Mouse (Mus musculus): ENCODE data around the gene Scn2b. TPM values are rescaled to one million over a fixed set of nuclear protein-coding genes. Genes with fewer than 3 reads are reported as not detected.

The Scn2b gene
- 2.9 and 3.2 TPM in 2 replicates for polyA plus RNA-seq (2014; fragmentation: Nextera tagmentation; extraction: Ambion mirVana)

DNA sequence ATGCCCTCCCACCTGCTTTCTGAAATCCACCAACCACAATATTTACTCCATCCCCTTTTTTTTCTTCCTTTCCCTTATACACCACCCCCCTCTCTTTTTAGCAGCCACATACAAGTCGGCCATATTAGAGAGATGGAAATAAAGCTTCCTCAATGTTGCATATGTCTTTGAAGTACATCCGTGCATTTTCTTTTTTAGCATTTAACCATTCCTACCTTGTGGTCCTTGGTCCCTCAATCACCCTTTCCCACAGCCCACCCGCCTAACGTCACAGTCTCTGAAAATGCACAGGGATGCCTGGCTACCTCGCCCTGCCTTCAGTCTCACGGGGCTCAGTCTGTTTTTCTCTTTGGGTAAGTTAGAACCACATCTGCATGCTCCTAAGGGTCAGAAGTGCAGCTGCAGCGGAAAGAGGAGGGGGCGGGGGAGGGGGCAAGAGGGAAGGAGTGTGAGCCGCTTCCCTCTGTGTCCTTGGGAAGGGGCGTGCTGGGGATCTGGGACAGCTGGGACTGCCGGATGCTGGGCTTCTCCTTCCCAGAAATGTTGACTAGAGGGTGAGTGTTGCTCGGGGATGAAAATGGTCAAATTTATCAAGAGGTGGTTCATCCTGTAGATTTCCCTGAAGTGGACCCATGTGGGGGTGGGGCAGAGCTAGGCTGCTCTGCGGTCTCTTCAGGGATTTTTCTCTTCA, at the start of gene Scn2b:
Gene Scn2b, plus strand, starts transcription at position 42 of the 691 bp plus-strand sequence.
- ATAC-seq (replicated peaks; ENCODE audit: low FRiP score) = 0 out of 2 replicates have a peak, but pooled peaks have one; percentile 27
- Histone ChIP-seq H3K4me2 (ENCODE audit: low read depth, low read length, severe bottlenecking) (peak within 1 kb of the TSS; percentile 59), H3K9me3 (ENCODE audit: control insufficient read depth, low read length) (no peaks in the 10 kb centered on the region), H3K36me3 (ENCODE audit: control insufficient read depth, insufficient read depth, low read length) (no peaks in the 10 kb centered on the region), H3K9ac (ENCODE audit: low read length) (peak within 1 kb of the TSS; percentile 77), H3K4me3 (ENCODE audit: low read depth, low read length) (peak within 1 kb of the TSS; percentile 55), H3K4me1 (replicated peaks; ENCODE audit: control insufficient read depth, insufficient read depth, low read length) (peaks cover 5% of the 10 kb centered on the region), H3K27me3 (ENCODE audit: control insufficient read depth, insufficient read depth, low read length) (peaks cover 3% of the 10 kb centered on the region; the same call in 1 of the 2 replicates), H3K27ac (ENCODE audit: low read depth, low read length) (no peak within 1 kb of the TSS)
- 2% methylated on average over 13 of the region's 13 CpGs for WGBS
- no peak for DNase-seq (ENCODE audit: low spot score)

GRCm38 (mm10) chr9:45071800-45072199, 45.8 kb upstream of the Scn2b start:
- no peak for DNase-seq (ENCODE audit: low spot score)

GRCm38 (mm10) chr9:45077859-45078258, 39.7 kb upstream of the Scn2b start:
- 70% methylated on average over 3 of the region's 3 CpGs for WGBS
- no peak overlapping the region for H3K4me2 ChIP-seq (ENCODE audit: low read depth, low read length, severe bottlenecking)
- ATAC-seq (replicated peaks; ENCODE audit: low FRiP score) (no peak), DNase-seq (ENCODE audit: low spot score) (no peak)
- H3K4me1 ChIP-seq (replicated peaks; ENCODE audit: control insufficient read depth, insufficient read depth, low read length) = no peaks in the 10 kb centered on the region
- no peaks in the 10 kb centered on the region for H3K27me3 ChIP-seq (ENCODE audit: control insufficient read depth, insufficient read depth, low read length)
- no peaks in the 10 kb centered on the region for H3K9me3 ChIP-seq (ENCODE audit: control insufficient read depth, low read length)
- no peaks in the 10 kb centered on the region for H3K36me3 ChIP-seq (ENCODE audit: control insufficient read depth, insufficient read depth, low read length)
- H3K4me3 ChIP-seq (ENCODE audit: low read depth, low read length) = no peak overlapping the region
- no peak overlapping the region for H3K9ac ChIP-seq (ENCODE audit: low read length)
- H3K27ac ChIP-seq (ENCODE audit: low read depth, low read length) = no peak overlapping the region

More at GRCm38 (mm10) chr9:45071800-45072199, 45.8 kb upstream of the Scn2b start:
- Histone ChIP-seq H3K27ac (ENCODE audit: low read depth, low read length) (no peak overlapping the region), H3K9ac (ENCODE audit: low read length) (no peak overlapping the region), H3K4me3 (ENCODE audit: low read depth, low read length) (no peak overlapping the region), H3K4me1 (replicated peaks; ENCODE audit: control insufficient read depth, insufficient read depth, low read length) (no peaks in the 10 kb centered on the region), H3K4me2 (ENCODE audit: low read depth, low read length, severe bottlenecking) (no peak overlapping the region), H3K9me3 (ENCODE audit: control insufficient read depth, low read length) (no peaks in the 10 kb centered on the region), H3K36me3 (ENCODE audit: control insufficient read depth, insufficient read depth, low read length) (no peaks in the 10 kb centered on the region), H3K27me3 (ENCODE audit: control insufficient read depth, insufficient read depth, low read length) (no peaks in the 10 kb centered on the region)
- no peak for ATAC-seq (replicated peaks; ENCODE audit: low FRiP score)
- 60% methylated on average over 3 of the region's 3 CpGs for WGBS

DNA sequence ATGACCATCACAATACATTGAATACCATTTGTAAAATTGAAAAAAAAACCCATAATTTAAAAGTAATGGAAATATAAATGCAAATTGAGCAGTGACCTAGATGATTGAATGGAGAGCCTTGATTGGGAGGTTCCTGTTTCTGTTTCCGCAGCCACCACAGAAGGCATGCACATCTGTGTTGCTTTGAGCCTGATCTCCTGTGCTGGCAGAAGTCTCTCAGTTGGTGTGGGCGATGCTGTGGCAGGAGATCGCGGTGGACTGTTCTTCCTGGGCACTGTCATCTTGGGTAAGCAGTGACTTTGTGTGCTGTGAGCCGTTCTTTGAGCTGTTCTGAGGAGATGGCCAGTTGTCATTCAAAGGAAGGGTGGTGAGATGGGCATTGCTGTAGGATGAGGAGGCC, 38.6 kb upstream of the Scn2b start, which contains the start of gene Jaml:
Gene Jaml, plus strand, starts transcription at position 173 of the 400 bp plus-strand sequence.
- H3K36me3 ChIP-seq (ENCODE audit: control insufficient read depth, insufficient read depth, low read length) = no peaks in the 10 kb centered on the region

DNA sequence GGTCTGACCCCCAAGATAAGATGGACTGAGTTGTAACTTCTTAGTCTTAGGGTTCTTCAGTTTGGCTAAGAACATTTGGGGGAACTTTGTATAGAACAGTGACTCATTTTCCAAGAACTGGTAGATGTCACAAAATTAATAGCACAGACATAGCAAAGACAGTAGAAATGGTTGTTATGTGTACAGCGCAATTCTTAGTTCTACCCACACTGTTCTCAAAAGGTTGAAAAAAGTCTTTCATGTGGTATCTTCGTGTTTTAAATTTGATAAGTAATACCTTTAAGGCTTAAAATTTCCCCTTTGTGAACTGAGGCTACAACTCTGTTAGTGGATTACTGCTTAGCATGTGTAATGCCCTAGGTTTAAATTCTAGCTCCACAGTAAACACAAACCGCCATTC, 34.5 kb upstream of the Scn2b start:
- Histone ChIP-seq H3K36me3 (ENCODE audit: control insufficient read depth, insufficient read depth, low read length) (no peaks in the 10 kb centered on the region), H3K9ac (ENCODE audit: low read length) (no peak overlapping the region), H3K4me1 (replicated peaks; ENCODE audit: control insufficient read depth, insufficient read depth, low read length) (no peaks in the 10 kb centered on the region), H3K4me3 (ENCODE audit: low read depth, low read length) (no peak overlapping the region), H3K27ac (ENCODE audit: low read depth, low read length) (no peak overlapping the region), H3K27me3 (ENCODE audit: control insufficient read depth, insufficient read depth, low read length) (no peaks in the 10 kb centered on the region), H3K9me3 (ENCODE audit: control insufficient read depth, low read length) (no peaks in the 10 kb centered on the region), H3K4me2 (ENCODE audit: low read depth, low read length, severe bottlenecking) (no peak overlapping the region)
- DNase-seq (ENCODE audit: low spot score) = no peak
- ATAC-seq (replicated peaks; ENCODE audit: low FRiP score) = no peak
- WGBS = 83% methylated on average over 3 of the region's 3 CpGs

More for the DNA sequence above, 38.6 kb upstream of the Scn2b start, which contains the start of gene Jaml:
- no peak within 1 kb of the TSS for H3K9ac ChIP-seq (ENCODE audit: low read length)
- H3K9me3 ChIP-seq (ENCODE audit: control insufficient read depth, low read length) = no peaks in the 10 kb centered on the region
- H3K27me3 ChIP-seq (ENCODE audit: control insufficient read depth, insufficient read depth, low read length) = no peaks in the 10 kb centered on the region
- H3K4me2 ChIP-seq (ENCODE audit: low read depth, low read length, severe bottlenecking) = no peak within 1 kb of the TSS
- ATAC-seq (replicated peaks; ENCODE audit: low FRiP score) = no peak
- no peak for DNase-seq (ENCODE audit: low spot score)
- H3K4me3 ChIP-seq (ENCODE audit: low read depth, low read length) = no peak within 1 kb of the TSS
- WGBS = 94% methylated on average over 5 of the region's 5 CpGs
- H3K27ac ChIP-seq (ENCODE audit: low read depth, low read length) = no peak within 1 kb of the TSS
- H3K4me1 ChIP-seq (replicated peaks; ENCODE audit: control insufficient read depth, insufficient read depth, low read length) = no peaks in the 10 kb centered on the region

GRCm38 (mm10) chr9:45084556-45084955, 33.0 kb upstream of the Scn2b start:
- Histone ChIP-seq H3K9me3 (ENCODE audit: control insufficient read depth, low read length) (no peaks in the 10 kb centered on the region), H3K4me1 (replicated peaks; ENCODE audit: control insufficient read depth, insufficient read depth, low read length) (no peaks in the 10 kb centered on the region), H3K36me3 (ENCODE audit: control insufficient read depth, insufficient read depth, low read length) (no peaks in the 10 kb centered on the region), H3K4me3 (ENCODE audit: low read depth, low read length) (no peak overlapping the region), H3K27me3 (ENCODE audit: control insufficient read depth, insufficient read depth, low read length) (no peaks in the 10 kb centered on the region), H3K27ac (ENCODE audit: low read depth, low read length) (no peak overlapping the region), H3K4me2 (ENCODE audit: low read depth, low read length, severe bottlenecking) (no peak overlapping the region), H3K9ac (ENCODE audit: low read length) (no peak overlapping the region)
- DNase-seq (ENCODE audit: low spot score) (no peak), ATAC-seq (replicated peaks; ENCODE audit: low FRiP score) (no peak)
- WGBS = 88% methylated on average over 5 of the region's 5 CpGs

- no peak for ATAC-seq (replicated peaks; ENCODE audit: low FRiP score)
- DNase-seq (ENCODE audit: low spot score) = no peak
- WGBS = 74% methylated on average over 12 of the region's 12 CpGs
- Histone ChIP-seq H3K9me3 (ENCODE audit: control insufficient read depth, low read length) (no peaks in the 10 kb centered on the region), H3K4me3 (ENCODE audit: low read depth, low read length) (no peak overlapping the region), H3K27me3 (ENCODE audit: control insufficient read depth, insufficient read depth, low read length) (no peaks in the 10 kb centered on the region), H3K36me3 (ENCODE audit: control insufficient read depth, insufficient read depth, low read length) (no peaks in the 10 kb centered on the region), H3K4me2 (ENCODE audit: low read depth, low read length, severe bottlenecking) (no peak overlapping the region), H3K4me1 (replicated peaks; ENCODE audit: control insufficient read depth, insufficient read depth, low read length) (no peaks in the 10 kb centered on the region), H3K9ac (ENCODE audit: low read length) (no peak overlapping the region), H3K27ac (ENCODE audit: low read depth, low read length) (no peak overlapping the region)
These were observed 31.6 kb upstream of the Scn2b start for GRCm38 (mm10) chr9:45085741-45086690.

GRCm38 (mm10) chr9:45088040-45088439, 29.5 kb upstream of the Scn2b start:
- Histone ChIP-seq H3K9me3 (ENCODE audit: control insufficient read depth, low read length) (no peaks in the 10 kb centered on the region), H3K9ac (ENCODE audit: low read length) (no peak overlapping the region), H3K27me3 (ENCODE audit: control insufficient read depth, insufficient read depth, low read length) (no peaks in the 10 kb centered on the region), H3K4me3 (ENCODE audit: low read depth, low read length) (no peak overlapping the region), H3K4me1 (replicated peaks; ENCODE audit: control insufficient read depth, insufficient read depth, low read length) (no peaks in the 10 kb centered on the region), H3K4me2 (ENCODE audit: low read depth, low read length, severe bottlenecking) (no peak overlapping the region), H3K36me3 (ENCODE audit: control insufficient read depth, insufficient read depth, low read length) (no peaks in the 10 kb centered on the region), H3K27ac (ENCODE audit: low read depth, low read length) (no peak overlapping the region)
- ATAC-seq (replicated peaks; ENCODE audit: low FRiP score) = no peak
- DNase-seq (ENCODE audit: low spot score) = no peak

Data from forebrain, embryonic 11.5 days (tissue).